Mouse (Mus musculus) limb, embryonic 14.5 days (tissue): ENCODE measurements around the gene Scyl3. TPM values are rescaled to one million over a fixed set of nuclear protein-coding genes. Genes with fewer than 3 reads are reported as not detected.

Experiments used
- ATAC-seq: fragments of 200-750 bp; cut with Nextera tagmentation; 2 replicates; pipeline ENCODE4 v1.8.0; 2017; ENCODE audit warnings: low read depth, moderate number of reproducible peaks, moderate TSS enrichment; ENCODE audit not compliant: low FRiP score
- DNase-seq: peaks from one replicate; pipeline ENCODE4 v3.0.0-alpha.2; 2015; ENCODE audit warnings: low spot score
- H3K27ac ChIP-seq: fragments of 300-500 bp; sonication (generic); replicated peaks from 2 replicates; pipeline ENCODE4 v1.5.1; 2014; ENCODE audit warnings: low read depth, mild to moderate bottlenecking, low read length, moderate library complexity, mixed read lengths
- H3K27me3 ChIP-seq: fragments of 300-500 bp; sonication (generic); 2 replicates; pipeline ENCODE4 v1.6.1; 2014; ENCODE audit warnings: low read length, mixed read lengths; ENCODE audit not compliant: control insufficient read depth, insufficient read depth
- H3K36me3 ChIP-seq: fragments of 300-500 bp; sonication (generic); 2 replicates; pipeline ENCODE4 v1.6.1; 2014; ENCODE audit warnings: mild to moderate bottlenecking, low read length, moderate library complexity, mixed read lengths; ENCODE audit not compliant: control insufficient read depth, insufficient read depth
- H3K4me1 ChIP-seq: fragments of 300-500 bp; sonication (generic); 2 replicates; pipeline ENCODE4 v1.6.1; 2014; ENCODE audit warnings: antibody characterized with exemption, low read length, mixed read lengths; ENCODE audit not compliant: control insufficient read depth, insufficient read depth
- H3K4me2 ChIP-seq: fragments of 300-500 bp; sonication (generic); replicated peaks from 2 replicates; pipeline ENCODE4 v1.6.1; 2014; ENCODE audit warnings: low read depth, mild to moderate bottlenecking, low read length, moderate library complexity; ENCODE audit not compliant: severe bottlenecking
- H3K4me3 ChIP-seq: fragments of 300-500 bp; sonication (generic); replicated peaks from 2 replicates; pipeline ENCODE4 v1.5.1; 2014; ENCODE audit warnings: low read length
- H3K9ac ChIP-seq: fragments of 300-500 bp; sonication (generic); 2 replicates; pipeline ENCODE4 v1.6.1; 2014; ENCODE audit warnings: mild to moderate bottlenecking, low read depth, low read length, moderate library complexity; ENCODE audit not compliant: severe bottlenecking
- H3K9me3 ChIP-seq: fragments of 300-500 bp; sonication (generic); 2 replicates; pipeline ENCODE4 v1.6.1; 2016; ENCODE audit warnings: low read length; ENCODE audit not compliant: control insufficient read depth
- POLR2A ChIP-seq: fragments of 200-500 bp; IDR thresholded peaks from 2 replicates; pipeline ENCODE4 v1.8.0; 2012; ENCODE audit warnings: inconsistent platforms, mild to moderate bottlenecking, moderate library complexity, borderline replicate concordance; ENCODE audit not compliant: insufficient read depth, insufficient read length; ENCODE audit errors: extremely low read depth
- WGBS: fragments of 180-500 bp; shearing (Covaris S2); extraction: QIAGEN DNeasy Blood & Tissue Kit; methylation state at CpG from one replicate; pipeline ENCODE4 v1.1.7; 2014; 5-methylcytosine and 5-hydroxymethylcytosine counted together
- polyA plus RNA-seq, 2 experiments: library from polyadenylated mRNA; depleted of rRNA in 1 of 2; stranded (reverse) in 1 of 2; unstranded in 1 of 2; fragments of >200 nt; fragmentation: Nextera tagmentation in 1 of 2; extraction: Ambion mirVana in 1 of 2; gene quantifications; 2 replicates each; pipeline versions ENCODE4 v1.2.1 to v1.2.3; 2012 to 2014

Scyl3 gene
- polyA plus RNA-seq, 2 experiments = 15.3 to 22.5 TPM

DNA sequence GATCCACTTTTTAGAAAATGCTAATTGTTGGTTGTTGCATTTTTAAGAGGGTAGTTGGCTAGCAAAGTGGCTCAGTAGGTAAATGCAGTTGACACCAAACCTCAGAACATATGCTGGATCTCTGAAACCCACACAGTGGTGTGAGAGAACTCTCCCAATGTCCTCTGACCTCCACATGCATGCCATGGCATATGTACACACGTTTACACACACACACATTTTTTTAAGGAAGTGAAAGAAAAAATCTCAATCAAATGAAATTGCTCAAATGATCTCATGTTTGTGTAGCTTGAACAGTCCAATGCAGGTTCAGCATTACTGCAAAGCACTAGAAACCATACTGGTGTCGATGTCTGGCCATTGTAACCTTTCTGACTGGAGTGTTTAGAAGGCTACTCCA lies 29.3 kb upstream of the Scyl3 start:
- no peaks in the 10 kb centered on the region for H3K36me3 ChIP-seq
- no peaks in the 10 kb centered on the region for H3K9me3 ChIP-seq
- no peak for TF ChIP-seq POLR2A
- 82% methylated on average over 2 of the region's 2 CpGs for WGBS
- peaks cover 24% of the 10 kb centered on the region for H3K4me1 ChIP-seq
- no peaks in the 10 kb centered on the region for H3K27me3 ChIP-seq
- H3K4me2 ChIP-seq = no peak overlapping the region
- H3K9ac ChIP-seq = no peak overlapping the region
- no peak overlapping the region for H3K27ac ChIP-seq
- no peak overlapping the region for H3K4me3 ChIP-seq
- DNase-seq = no peak
- no peak for ATAC-seq

DNA sequence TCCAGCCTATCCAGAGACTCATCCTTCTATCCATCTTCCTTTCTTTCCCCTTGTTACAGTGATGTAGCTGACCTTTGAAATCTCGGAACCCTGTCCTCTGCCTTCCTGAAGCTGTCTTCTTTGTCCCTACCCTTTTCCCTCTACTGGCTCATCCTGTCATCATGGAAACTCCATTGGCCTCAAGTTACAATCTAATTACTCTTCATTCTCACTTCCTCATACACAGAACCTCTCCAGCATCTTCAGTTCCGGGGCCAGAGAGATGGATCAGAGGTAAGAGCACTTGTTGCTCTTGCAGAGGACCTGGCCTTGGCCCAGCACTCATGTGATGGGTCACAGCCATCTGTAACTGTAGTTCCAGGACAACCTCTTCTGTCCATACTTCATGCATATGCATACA lies 28.7 kb upstream of the Scyl3 start:
- Histone ChIP-seq H3K4me3 (no peak overlapping the region), H3K27ac (no peak overlapping the region), H3K27me3 (no peaks in the 10 kb centered on the region), H3K9ac (no peak overlapping the region), H3K36me3 (no peaks in the 10 kb centered on the region), H3K4me1 (peaks cover 22% of the 10 kb centered on the region), H3K4me2 (no peak overlapping the region), H3K9me3 (no peaks in the 10 kb centered on the region)
- WGBS = 90% methylated on average over 2 of the region's 2 CpGs
- no peak for ATAC-seq
- no peak for TF ChIP-seq POLR2A
- DNase-seq = no peak

DNA sequence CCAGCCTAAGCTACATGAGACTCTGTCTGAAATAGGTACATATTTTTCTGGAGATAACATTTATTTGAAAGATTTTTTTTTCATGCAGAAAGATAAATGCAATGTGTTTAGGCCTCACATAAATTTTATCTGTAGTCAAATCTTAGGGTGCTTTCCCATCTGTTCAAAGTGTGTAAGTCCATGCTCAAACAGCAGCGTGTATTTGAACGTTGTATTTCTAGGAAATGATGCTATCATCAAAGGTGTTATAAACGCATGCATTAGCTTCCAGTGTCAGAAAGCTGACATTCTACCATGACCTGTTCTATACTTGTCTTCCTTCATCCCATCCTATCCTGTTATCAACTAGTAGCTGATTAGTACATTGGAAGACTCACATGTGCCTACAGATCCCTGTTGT lies 25.5 kb upstream of the Scyl3 start:
- Histone ChIP-seq H3K9me3 (no peaks in the 10 kb centered on the region), H3K27ac (no peak overlapping the region), H3K9ac (no peak overlapping the region), H3K4me1 (peaks cover 10% of the 10 kb centered on the region), H3K4me3 (no peak overlapping the region), H3K4me2 (no peak overlapping the region), H3K36me3 (no peaks in the 10 kb centered on the region), H3K27me3 (no peaks in the 10 kb centered on the region)
- no peak for TF ChIP-seq POLR2A
- 89% methylated on average over 3 of the region's 3 CpGs for WGBS
- ATAC-seq (no peak), DNase-seq (no peak)

DNA sequence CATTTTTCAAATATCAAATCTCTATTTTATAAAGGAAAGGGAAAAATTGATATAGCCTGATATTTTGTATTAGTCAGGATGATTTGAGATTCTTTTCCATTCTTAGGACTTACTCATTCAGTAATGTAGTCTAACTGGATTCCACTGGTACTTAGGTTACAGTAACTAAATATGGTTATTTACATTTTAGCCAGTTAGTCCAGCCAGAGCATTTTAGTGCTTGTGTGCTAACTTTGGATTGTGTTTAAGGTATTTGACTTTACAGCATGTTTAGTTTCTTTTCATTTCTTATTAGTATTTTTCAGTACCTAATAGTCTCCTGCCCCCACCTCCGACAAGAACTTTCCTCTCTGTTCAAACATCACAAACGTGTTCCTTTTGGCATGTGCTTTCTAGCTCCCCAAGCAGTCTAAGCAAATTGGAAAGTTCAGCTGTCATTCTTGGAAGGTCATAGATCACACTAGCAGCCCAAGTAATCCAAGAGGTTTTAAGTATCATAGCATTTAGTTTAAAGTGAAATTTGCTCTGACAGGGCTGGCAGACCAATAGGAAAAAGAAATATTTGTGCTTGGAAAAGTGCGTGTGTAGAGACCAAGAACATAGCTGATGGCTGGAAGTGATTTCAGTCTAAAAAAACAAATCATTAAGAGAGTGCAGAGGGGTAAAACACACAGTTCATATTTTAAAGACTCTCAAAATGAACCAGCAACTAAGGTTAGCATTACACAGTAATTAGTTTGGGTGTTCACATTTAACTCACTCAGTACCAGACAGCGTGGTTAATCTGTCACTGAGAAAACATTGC lies 21.7 kb upstream of the Scyl3 start:
- peaks cover 5% of the 10 kb centered on the region; the same call in 1 of the 2 replicates for H3K4me1 ChIP-seq
- H3K9me3 ChIP-seq = no peaks in the 10 kb centered on the region
- WGBS = 17% methylated on average over 4 of the region's 4 CpGs
- H3K4me3 ChIP-seq = no peak overlapping the region
- DNase-seq = peak; percentile 65
- ATAC-seq = peak; percentile 58
- no peak overlapping the region for H3K4me2 ChIP-seq
- no peaks in the 10 kb centered on the region for H3K27me3 ChIP-seq
- no peak for TF ChIP-seq POLR2A
- no peaks in the 10 kb centered on the region for H3K36me3 ChIP-seq
- H3K9ac ChIP-seq = no peak overlapping the region
- H3K27ac ChIP-seq = no peak overlapping the region

DNA sequence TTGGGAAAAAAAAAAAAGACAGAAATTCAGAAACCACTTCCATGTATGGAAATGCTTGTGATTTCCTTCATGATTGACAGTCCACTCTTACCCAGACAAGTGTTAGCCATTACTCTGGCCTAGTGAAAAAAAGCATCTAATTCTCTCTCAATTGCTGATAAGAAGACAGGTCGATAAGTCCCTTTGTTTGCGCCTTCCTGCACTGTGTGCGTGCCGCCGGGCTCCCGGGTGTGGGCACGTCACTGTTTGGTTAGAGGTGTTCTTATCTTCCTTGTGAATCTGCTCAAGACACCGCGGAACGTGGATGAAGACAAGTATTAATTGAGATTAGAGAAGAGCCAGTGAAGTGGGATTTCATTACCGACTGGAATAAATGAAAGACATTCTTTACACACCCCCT lies 20.5 kb upstream of the Scyl3 start:
- Histone ChIP-seq H3K4me1 (peaks cover 5% of the 10 kb centered on the region; the same call in 1 of the 2 replicates), H3K9ac (no peak overlapping the region), H3K9me3 (no peaks in the 10 kb centered on the region), H3K27ac (no peak overlapping the region), H3K36me3 (no peaks in the 10 kb centered on the region; the same call in 1 of the 2 replicates), H3K4me3 (no peak overlapping the region), H3K4me2 (no peak overlapping the region), H3K27me3 (no peaks in the 10 kb centered on the region)
- TF ChIP-seq POLR2A = no peak
- ATAC-seq (no peak), DNase-seq (no peak)
- 63% methylated on average over 11 of the region's 11 CpGs for WGBS
